Comparison of ENCODE assay signal across 8 mouse cellular contexts in the genomic region with DNA sequence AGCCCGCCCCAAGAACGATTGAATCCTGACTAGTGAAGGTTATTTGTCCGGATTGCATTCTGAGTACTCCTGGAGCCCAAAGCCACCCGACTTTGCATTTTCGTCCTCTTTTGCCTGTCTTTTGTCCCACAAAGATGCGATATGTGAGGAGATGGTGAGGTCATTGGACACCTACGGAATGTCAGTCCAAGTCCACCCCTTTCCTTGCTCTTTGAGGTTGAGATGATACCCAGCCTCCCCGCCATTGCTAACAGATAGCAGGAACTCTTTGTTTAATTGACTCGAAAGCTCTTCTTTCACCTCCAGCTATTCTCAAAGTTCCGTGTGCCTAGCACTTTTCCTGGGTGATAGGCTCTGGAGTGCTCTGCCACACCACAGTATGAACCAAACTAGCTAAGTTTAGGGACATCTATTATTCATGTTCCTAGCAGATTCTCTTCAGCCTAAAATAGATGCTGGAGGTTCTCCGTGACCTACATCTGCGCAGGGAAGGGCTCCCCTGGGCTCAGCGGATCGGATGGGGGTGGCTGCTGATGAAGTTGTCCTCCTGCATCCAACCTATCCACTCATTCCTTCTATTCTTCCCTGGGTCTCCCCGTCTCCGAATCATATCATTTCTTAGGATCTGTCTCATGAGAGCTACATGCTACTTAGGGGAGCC. TPM values are rescaled to one million over a fixed set of nuclear protein-coding genes. Genes with fewer than 3 reads are reported as not detected.
DNase-seq lines count a peak whose midpoint lies in the region; ATAC-seq and TF ChIP-seq lines count a peak whose summit lies in the region.

No protein-coding gene starts in this region.

- H3K4me1 ChIP-seq in embryonic facial prominence, embryonic 12.5 days, result peaks cover 25% of the 10 kb centered on the region
- peaks cover 7% of the 10 kb centered on the region; the same call in 1 of the 2 replicates for H3K4me1 ChIP-seq in hindbrain, postnatal 0 days (ENCODE audit: insufficient read depth, low read length)
- H3K4me1 ChIP-seq in neural tube, embryonic 15.5 days, result peaks cover 30% of the 10 kb centered on the region

- intact Hi-C loops in gastrocnemius, postnatal 14 days (cut with DNase I; ENCODE audit: low total_unique reads), result no loop called here

- H3K36me3 ChIP-seq in embryonic facial prominence, embryonic 12.5 days, result no peaks in the 10 kb centered on the region
- H3K36me3 ChIP-seq in hindbrain, postnatal 0 days (ENCODE audit: insufficient read depth, low read length), result no peaks in the 10 kb centered on the region
- no peaks in the 10 kb centered on the region for H3K36me3 ChIP-seq in neural tube, embryonic 15.5 days

- H3K27me3 ChIP-seq in embryonic facial prominence, embryonic 12.5 days, result peaks cover 71% of the 10 kb centered on the region
- H3K27me3 ChIP-seq in hindbrain, postnatal 0 days (ENCODE audit: insufficient read depth, low read length), result peaks cover 14% of the 10 kb centered on the region
- H3K27me3 ChIP-seq in neural tube, embryonic 15.5 days (replicated peaks), result peaks cover 30% of the 10 kb centered on the region

- DNase-seq in layer of hippocampus, adult 11-12 months (ENCODE audit: low spot score), result peak; percentile 4
- no peak for DNase-seq in layer of hippocampus, adult 9-10 months (ENCODE audit: low spot score)
- DNase-seq in hindbrain, postnatal 0 days (ENCODE audit: low spot score), result peak; percentile 15
- no peak for DNase-seq in spleen, adult 18-20 months
- DNase-seq in gastrocnemius, postnatal 14 days, result no peak
- DNase-seq in layer of hippocampus, adult 18-20 months (ENCODE audit: low spot score in 2 of 2), result no peak

- no peak overlapping the region for H3K9ac ChIP-seq in embryonic facial prominence, embryonic 12.5 days
- peak overlapping the region; percentile 56; the same call in 1 of the 2 replicates for H3K9ac ChIP-seq in hindbrain, postnatal 0 days (replicated peaks; ENCODE audit: low read length)
- peak overlapping the region; percentile 47 for H3K9ac ChIP-seq in neural tube, embryonic 15.5 days (replicated peaks)

- peak overlapping the region; percentile 28 for H3K4me3 ChIP-seq in embryonic facial prominence, embryonic 12.5 days
- H3K4me3 ChIP-seq in hindbrain, postnatal 0 days (ENCODE audit: low read length), result peak overlapping the region; percentile 47
- peak overlapping the region; percentile 41 for H3K4me3 ChIP-seq in neural tube, embryonic 15.5 days (replicated peaks)

- WGBS in embryonic facial prominence, embryonic 12.5 days, result 1% methylated on average over 16 of the region's 16 CpGs
- 2% methylated on average over 16 of the region's 16 CpGs for WGBS in hindbrain, postnatal 0 days
- WGBS in neural tube, embryonic 15.5 days, result 1% methylated on average over 16 of the region's 16 CpGs

- H3K27ac ChIP-seq in embryonic facial prominence, embryonic 12.5 days, result no peak overlapping the region
- peak overlapping the region; percentile 75 for H3K27ac ChIP-seq in hindbrain, postnatal 0 days
- peak overlapping the region; percentile 69 for H3K27ac ChIP-seq in neural tube, embryonic 15.5 days (replicated peaks)

- no peaks in the 10 kb centered on the region for H3K9me3 ChIP-seq in embryonic facial prominence, embryonic 12.5 days
- H3K9me3 ChIP-seq in hindbrain, postnatal 0 days (ENCODE audit: low read length), result no peaks in the 10 kb centered on the region
- H3K9me3 ChIP-seq in neural tube, embryonic 15.5 days (replicated peaks), result no peaks in the 10 kb centered on the region

- no peak for ATAC-seq in embryonic facial prominence, embryonic 12.5 days (ENCODE audit: insufficient number of reproducible peaks, insufficient read depth, low FRiP score, low TSS enrichment)
- ATAC-seq in hindbrain, postnatal 0 days, result peak; percentile 43
- ATAC-seq in neural tube, embryonic 15.5 days (ENCODE audit: low FRiP score), result peak; percentile 23; the same call in 1 of the 2 replicates

- TF ChIP-seq CTCF in hindbrain, postnatal 0 days (IDR thresholded peaks at IDR 0.05; ENCODE audit: low read depth), result no peak

- peak overlapping the region; percentile 53 for H3K4me2 ChIP-seq in embryonic facial prominence, embryonic 12.5 days (replicated peaks)
- peak overlapping the region; percentile 69 for H3K4me2 ChIP-seq in hindbrain, postnatal 0 days (ENCODE audit: low read depth, low read length)
- H3K4me2 ChIP-seq in neural tube, embryonic 15.5 days, result peak overlapping the region; percentile 68

RNA-seq across cellular contexts. Expression of a gene that starts 2.6 kb away (rescaled TPM):
- 3.3 TPM in 2 replicates for polyA plus RNA-seq in embryonic facial prominence, embryonic 12.5 days (2016; fragmentation: Nextera tagmentation; extraction: Ambion mirVana)
- total RNA-seq in hindbrain, postnatal 0 days (2014; rRNA removed), result 21.2 and 29.1 TPM in 2 replicates
- 34.8 and 36.4 TPM in 2 replicates for polyA plus RNA-seq in hindbrain, postnatal 0 days (2015; fragmentation: Nextera tagmentation; extraction: Ambion mirVana)
- polyA plus RNA-seq in neural tube, embryonic 15.5 days (2015; fragmentation: Nextera tagmentation; extraction: Ambion mirVana), result 30.0 TPM in 2 replicates
- not detected for total RNA-seq in gastrocnemius, postnatal 14 days (2021)
- total RNA-seq in layer of hippocampus, adult 18-20 months (2021), result 1 to 10 TPM; 4.5 to 8.3 TPM

Comparison
In these comparisons a context has a peak if more than half of its experiments do, and no peak if none do; other contexts are left out.
1. DNase-seq: peak in layer of hippocampus, adult 11-12 months (single experiment) and hindbrain, postnatal 0 days (single experiment); none in layer of hippocampus, adult 9-10 months (single experiment), spleen, adult 18-20 months (0 of 2), gastrocnemius, postnatal 14 days (single experiment) and layer of hippocampus, adult 18-20 months (0 of 2).
2. RNA of a gene that starts 2.6 kb away (total RNA-seq): 21.2 to 29.1 TPM in hindbrain, postnatal 0 days and 4.5 to 8.3 TPM in layer of hippocampus, adult 18-20 months; not detected in gastrocnemius, postnatal 14 days; every median in the first group is over 4 times any median in the second.
3. Peak in every context shown above with its lines, with median percentiles within 50 percentile points of each other: H3K4me2 ChIP-seq and H3K4me3 ChIP-seq.